In genomic region chr11:70319614-70320013, GRCm38 (mm10) we compare ENCODE assay signal across 21 mouse cellular contexts. TPM values are rescaled to one million over a fixed set of nuclear protein-coding genes. Genes with fewer than 3 reads are reported as not detected.
"Had no signal": no experiment of that assay in that cellular context is flagged by ENCODE, and none has a peak within 500 bp of the region (broad histone marks: within the 10 kb centered on the region; RNA-seq: fewer than 3 reads in every experiment).

No protein-coding gene starts in this region.

- H3K27ac ChIP-seq: liver, embryonic 15.5 days; lung, embryonic 15.5 days; macrophage; midbrain, embryonic 13.5 days; midbrain, embryonic 15.5 days; neural tube, embryonic 12.5 days; stomach, embryonic 15.5 days; stomach, postnatal 0 days had no signal

- H3K4me1 ChIP-seq: stomach, embryonic 15.5 days had no signal

- H3K4me3 ChIP-seq: liver, embryonic 15.5 days; lung, embryonic 15.5 days; megakaryocyte, embryonic 14.5 days; midbrain, embryonic 13.5 days; midbrain, embryonic 15.5 days; neural tube, embryonic 12.5 days; stomach, embryonic 15.5 days had no signal

- DNase-seq: liver, postnatal 0 days; lung, adult 2 months; lung, postnatal 36 days; right cerebral cortex, postnatal 14 days; thymus, adult 18-20 months; thymus, postnatal 14 days; thymus, postnatal 36 days had no signal

- H3K36me3 ChIP-seq: liver, embryonic 15.5 days; lung, embryonic 15.5 days; midbrain, embryonic 13.5 days; midbrain, embryonic 15.5 days; neural tube, embryonic 12.5 days; stomach, embryonic 15.5 days had no signal

RNA-seq across cellular contexts. Expression of gene Alox12e, which starts 2.8 kb away (rescaled TPM):
- total RNA-seq: megakaryocyte progenitor cell, adult 5-6 weeks; monocyte, adult 5-6 weeks had no signal
- polyA plus RNA-seq: liver, postnatal 0 days; macrophage; midbrain, embryonic 11.5 days; neural tube, embryonic 12.5 days; neural tube, embryonic 14.5 days; stomach, embryonic 15.5 days had no signal

RNA-seq across cellular contexts. Expression of gene Alox15, which starts 32.2 kb away (rescaled TPM):
- total RNA-seq: midbrain, postnatal 0 days had no signal
- polyA plus RNA-seq: macrophage; midbrain, embryonic 13.5 days; neural tube, embryonic 14.5 days had no signal
